Mouse (Mus musculus): ENCODE measurements at regions not wholly inside any gene's neighbourhood (a gene's known extent, or its start where the extent isn't known, plus 50 kb on each side); places are given as distances from the start of the nearest gene placed in this dataset.

DNA sequence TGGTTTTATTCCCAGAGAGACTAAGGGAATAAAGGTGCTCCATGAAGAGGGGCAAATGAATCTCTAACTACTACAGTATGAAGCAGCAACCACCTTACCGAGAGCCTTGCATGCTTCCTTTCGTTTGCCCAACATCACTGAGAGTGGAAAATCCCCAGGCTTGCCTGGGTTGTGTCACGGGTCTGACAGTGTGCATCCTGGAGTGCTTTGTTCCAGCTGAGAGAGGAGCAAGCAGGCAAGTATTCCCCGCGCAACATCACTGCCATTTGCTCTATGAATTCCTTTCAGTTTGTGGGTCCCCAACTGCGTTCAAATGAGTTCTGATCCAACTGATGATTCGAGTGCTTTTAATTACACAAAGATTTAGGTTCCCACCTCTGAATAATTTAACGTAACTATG lies 253.9 kb upstream of the Nsun2 start:
- DNase-seq (ENCODE audit: low read depth, low spot score): no peak

DNA sequence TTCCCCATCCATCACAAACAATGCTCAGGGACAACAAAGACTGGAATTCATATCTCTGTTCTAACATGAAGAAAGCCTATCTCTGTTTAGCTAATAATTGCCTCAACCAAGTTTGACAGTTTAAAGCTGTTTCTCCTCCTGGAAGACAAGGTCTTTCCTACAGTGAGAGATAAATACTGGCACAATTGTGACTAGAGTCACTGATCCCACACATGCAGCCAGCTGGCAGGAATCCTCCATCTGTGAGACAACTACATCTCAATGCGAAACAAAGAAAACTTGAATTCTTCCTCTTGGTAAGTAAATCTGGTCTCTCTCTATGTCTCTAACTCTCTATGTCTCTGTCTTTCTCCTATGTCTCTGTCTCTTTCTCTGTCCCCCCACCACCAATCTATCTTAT lies 239.1 kb upstream of the Nsun2 start:
- no peak for DNase-seq (ENCODE audit: low read depth, low spot score)

DNA sequence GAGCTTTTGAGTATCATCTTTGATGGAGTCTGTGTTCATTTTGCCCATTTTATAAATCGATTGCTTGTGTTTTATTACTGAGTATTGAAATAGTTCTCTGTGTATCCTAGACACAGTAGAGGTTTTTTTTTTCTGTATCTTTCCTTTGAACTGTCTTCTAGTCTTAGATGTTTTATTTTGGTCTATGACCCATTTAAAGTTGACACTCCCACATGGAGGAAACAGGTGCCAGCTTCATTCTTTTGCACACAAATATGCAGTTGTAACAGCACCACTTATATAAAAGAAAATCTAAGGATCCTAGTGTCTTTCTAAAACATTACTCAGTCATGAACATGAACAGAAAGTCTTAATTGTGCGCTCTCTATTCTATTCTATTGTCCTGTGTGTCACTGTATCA lies 230.2 kb upstream of the Nsun2 start:
- no peak for DNase-seq (ENCODE audit: low read depth, low spot score)

DNA sequence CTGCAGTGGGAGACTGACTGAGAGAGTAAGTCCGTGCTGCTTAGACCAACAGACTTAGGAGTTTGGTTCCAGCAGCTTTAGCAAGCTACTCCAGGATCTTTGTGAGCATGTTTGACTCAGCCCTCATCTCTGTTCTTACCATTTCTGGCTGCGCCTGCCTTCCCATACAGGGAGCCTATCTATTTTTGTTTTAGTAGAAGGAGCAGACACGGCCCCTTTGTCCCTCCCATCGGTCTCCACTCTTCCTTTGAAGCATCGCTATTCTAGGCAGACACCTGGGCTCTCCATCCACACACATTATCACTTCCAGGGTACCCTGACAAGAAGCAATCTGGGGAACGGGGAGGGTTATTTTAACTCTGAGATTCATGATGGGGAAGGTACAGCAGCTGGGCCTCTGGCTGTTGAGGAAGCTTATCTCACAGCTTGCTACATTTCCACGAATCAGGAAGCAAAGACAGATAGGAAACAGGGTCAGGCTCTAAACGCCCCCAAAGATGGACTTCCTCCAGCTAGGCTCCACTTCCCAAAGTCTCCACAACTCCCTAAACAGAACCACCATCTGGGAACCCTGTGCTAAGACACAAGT lies 203.0 kb upstream of the Nsun2 start:
- no peak for DNase-seq (ENCODE audit: low read depth, low spot score)

DNA sequence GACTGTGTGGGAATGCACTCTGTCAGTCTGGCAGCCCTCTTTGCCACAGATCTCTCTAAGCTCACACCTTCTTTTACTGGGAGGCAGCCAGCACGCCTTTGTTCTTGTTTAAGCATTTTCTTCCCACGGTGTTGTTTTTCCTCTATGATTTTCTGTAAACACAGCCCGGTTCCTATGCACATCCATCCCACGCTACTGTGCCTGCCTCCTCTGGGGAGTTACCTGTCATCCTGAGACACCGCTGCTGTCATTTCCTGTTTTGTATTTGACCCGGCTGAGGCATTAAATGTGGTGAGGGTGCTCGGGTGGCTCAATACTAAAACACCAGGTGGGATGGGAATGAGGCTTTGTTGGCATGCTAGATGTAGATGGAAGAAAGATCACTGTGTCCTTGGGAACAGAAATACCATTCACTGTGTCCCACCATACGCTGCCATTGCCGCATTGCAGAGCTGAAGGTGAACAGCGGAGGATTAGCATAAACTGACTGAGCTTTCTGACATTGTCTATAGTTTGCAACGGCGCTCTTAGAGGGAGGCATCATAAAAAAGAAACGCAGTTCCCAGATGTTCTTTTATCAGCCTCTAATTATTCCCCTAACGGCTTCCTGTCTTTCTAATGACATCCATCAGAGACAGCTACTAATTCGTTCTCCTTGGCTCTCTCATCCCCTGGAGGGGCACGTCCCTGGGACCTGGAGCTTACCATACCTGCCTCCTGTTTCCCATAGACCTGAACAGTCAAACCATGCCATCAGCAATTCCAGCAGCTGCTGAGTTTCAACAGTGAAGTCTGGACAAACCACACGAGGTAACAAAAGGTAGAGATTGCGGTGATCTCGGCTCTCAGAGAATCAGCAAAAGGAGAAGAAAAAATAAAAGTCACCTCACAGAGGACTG lies 201.8 kb upstream of the Nsun2 start:
- no peak for DNase-seq (ENCODE audit: low read depth, low spot score)

DNA sequence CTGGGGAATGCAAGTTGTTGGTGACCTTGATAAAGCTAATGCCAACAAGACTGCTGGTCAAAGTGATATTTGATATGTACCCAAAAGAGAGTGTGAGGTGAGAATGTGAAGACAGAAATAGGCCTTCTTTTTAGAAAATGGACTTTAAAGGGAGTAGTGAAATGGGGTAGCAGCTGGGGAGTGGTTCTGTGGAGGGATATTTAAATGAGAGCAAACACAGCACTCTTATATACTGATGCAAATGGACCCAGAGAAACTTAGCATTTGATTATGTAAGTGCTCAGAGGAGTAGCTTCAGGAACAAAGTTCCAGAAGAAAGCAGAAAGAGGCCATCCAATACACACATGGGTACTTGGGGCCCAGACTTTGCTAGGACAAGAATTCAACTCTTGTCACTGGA lies 189.7 kb upstream of the Nsun2 start:
- DNase-seq (ENCODE audit: low read depth, low spot score): no peak

DNA sequence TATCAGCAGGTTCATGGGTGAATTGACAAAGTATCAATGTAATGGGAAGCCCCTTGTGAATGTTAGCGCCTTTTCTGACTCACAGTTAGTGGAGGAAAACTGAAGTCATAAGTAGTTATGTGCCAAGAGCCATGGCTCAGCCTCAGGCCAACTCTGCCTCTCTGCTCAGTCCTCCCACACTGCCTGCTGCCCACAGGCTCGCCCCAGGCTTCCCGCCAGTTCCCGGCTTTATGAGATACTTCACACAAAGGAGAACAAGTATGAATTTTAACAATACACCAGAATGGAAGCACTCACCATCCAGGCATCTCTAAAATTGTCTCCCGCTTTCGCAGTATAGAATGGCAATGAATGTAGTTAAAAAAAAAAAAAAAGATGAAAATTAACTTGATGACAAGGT lies 176.1 kb upstream of the Nsun2 start:
- DNase-seq (ENCODE audit: low read depth, low spot score): no peak

DNA sequence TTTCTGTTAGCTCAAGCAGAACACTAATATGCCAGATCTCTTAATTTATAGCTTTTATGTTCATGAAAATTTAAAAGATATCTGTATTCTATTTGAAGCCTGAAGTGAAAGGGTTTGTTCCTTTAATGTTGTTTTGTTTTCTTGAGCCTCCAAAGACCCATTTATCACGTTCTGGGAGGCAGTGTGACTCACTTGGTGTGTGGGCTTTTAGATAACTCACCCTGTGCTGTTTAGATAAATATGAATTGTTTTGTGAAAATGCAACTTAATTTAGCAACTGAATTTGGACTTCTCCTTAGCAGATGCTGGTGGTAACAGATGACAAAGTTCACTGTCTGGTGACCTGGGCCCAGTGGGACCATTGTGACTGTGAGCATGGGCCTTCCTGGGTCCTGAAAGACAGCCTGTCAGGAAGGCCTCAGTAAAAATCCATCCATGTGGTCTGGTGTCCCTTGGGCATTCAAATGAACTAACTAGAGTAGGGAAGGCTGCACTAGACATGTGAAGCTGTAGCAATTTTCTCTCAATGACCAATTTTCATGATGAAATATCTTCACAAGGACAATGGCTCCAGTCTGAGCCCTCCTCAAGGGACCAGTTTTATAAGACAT lies 167.6 kb upstream of the Nsun2 start:
- no peak for DNase-seq (ENCODE audit: low read depth, low spot score)

DNA sequence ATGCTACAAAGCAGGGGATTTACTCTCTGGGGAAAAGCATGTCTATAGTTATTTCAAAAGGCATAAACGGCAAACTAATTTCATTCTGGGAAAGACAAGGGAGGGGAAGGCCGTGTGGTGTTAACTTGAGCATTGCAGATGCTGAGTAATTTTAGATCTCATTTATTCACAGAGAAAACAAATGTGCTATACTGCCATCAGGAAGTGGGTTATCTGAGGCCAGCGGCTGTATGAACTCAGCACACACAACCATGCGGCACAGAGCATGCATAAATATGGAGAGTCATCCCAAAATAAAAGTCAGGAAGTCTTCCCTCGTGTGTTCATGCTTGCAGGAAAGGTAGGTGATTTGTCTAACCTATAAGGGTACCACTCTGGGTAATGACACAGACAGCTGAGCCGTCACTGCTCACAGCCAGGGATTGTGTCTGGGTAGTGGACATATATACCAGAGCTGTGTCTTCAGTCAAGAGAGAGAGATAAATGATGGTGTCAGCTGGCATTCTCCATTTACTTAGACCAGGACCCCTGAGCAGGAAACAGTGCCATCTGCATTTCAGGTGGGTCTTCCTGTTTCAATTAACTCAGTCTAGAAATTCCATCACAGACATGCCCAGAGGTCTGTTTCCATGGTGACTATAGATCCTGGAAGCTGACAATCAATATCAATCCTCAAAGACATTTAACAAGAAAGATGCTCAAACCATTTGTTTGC lies 160.3 kb upstream of the Nsun2 start:
- no peak for DNase-seq (ENCODE audit: low read depth, low spot score)

DNA sequence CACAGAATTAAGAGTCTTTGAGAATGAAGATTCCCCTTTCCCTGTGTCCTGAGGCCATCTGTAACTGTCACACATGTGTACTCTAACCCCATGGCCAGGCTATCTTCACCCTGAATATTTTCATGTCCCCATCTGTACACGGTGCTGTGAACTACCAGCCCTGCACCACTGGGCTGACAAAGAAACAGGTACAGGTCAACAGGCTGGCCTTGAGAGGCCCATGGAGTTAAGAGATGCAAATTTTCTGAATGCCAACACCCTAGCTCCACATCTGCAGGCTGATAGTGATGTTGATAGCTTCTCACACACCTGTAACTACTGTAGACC lies 159.8 kb upstream of the Nsun2 start:
- no peak for DNase-seq (ENCODE audit: low read depth, low spot score)

DNA sequence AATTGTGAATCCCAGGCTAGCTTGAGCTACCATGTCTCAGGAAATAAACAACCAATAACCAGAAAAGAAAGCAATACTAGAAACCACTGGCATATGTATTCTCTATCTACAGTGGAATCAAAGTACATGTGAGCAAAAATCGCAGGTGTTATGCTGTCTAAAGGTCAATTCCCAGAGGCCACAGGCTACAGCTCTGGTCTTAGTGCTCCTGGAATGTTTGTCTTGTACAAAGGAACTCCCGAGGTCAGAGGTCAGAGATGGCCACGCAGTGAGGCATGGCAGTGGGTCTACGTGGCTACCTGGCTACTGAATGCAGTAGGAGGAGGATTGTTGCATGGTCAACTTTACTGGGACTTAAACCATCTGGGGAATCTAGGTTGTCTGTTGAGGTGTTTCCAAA lies 153.1 kb upstream of the Nsun2 start:
- no peak for DNase-seq (ENCODE audit: low read depth, low spot score)

DNA sequence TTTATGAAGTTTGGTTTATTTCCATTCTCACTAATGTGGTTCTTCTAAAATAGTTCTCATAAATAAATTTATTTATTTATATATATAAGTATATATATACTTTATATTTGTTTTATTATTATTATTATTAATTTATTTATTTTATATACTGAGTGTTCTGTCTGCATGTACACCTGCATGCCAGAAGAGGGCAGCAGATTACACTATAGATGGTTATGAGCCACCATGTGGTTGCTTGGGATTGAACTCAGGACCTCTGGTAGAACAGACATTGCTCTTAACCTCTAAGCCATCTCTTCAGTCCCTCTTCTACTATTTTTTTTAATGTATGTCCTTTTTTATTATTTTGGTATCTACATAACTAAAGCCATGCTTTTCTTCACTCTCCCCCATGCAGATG lies 148.8 kb upstream of the Nsun2 start:
- DNase-seq (ENCODE audit: low read depth, low spot score): peak; percentile 1

DNA sequence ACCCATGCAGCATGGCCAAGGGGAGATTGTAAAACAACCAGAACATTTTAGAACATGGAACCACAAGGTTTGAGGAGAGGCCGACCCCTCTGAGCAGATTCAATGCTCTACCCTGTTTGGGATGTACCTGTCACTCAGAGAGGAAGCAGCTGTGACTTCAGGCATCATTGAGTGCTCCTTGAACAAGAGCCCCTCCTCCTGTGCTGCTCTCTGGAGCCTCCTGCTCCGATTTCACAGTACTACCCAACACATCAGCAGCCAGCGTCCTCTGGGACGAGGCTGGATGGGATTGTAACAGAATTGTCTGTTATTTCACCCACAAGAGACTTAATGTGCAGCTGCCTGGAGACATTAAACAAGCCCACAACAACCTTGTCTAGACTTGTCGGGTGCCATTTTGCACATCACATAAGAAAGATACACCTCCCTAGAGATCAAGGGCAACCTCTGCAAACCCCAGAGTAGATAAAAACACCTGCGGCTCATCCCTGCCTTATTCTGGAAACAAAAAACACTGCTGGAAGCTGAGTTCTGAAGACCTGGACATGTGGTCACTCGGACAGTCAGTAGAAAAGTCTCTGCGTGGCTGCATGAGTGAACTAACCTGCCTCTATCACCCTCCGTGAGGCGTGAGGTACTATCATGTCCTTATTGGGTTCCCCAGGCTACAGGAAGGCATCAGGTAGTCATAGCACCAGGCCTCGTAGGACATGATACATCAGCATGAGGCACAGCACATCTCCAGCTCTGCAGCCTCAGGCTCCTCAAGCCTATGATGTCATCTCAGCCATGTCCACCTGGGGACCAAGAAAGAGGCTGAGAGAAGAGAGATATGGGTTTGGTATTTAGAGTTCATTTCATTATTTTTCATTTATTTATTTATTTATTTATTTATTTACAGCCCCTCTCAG lies 140.4 kb upstream of the Nsun2 start:
- no peak for DNase-seq (ENCODE audit: low read depth, low spot score)

DNA sequence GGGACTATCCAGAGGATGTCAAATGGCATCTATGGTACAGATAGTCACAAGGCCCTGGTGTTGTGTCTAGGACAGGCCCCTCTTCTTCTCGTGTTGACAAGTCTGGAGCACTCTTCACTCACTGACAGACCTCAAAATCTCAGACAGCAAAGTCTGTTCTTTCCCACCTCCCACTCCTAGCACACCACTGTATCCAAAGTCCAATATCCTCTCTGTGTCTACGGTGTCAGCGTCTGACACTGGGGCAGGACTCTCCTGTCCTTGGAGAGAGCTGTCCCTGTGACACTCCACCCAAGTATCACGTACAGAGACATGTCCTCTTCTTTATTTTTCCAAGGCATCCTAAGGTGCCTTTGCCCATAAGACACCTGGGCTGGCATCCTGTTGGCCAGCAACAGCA lies 139.0 kb upstream of the Nsun2 start:
- DNase-seq (ENCODE audit: low read depth, low spot score): no peak

DNA sequence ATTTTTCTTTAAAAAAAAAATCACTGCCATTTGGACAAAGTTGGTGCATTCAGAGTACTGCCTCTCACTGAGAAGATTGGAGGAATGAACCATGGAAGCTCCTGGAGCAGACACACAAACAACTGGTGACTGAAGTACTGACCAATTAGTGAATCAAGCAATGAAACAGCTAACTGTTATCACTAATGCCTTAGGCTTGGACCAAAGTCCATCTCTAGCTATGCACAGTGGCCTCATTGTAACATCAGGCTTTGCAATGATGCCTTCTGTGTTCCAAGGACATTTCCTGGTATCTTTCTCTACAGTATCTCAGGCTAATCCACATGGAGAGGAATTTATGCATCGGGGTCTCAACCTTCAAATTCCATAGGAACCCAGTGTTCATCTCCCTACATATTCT lies 123.2 kb upstream of the Nsun2 start:
- DNase-seq (ENCODE audit: low read depth, low spot score): no peak

DNA sequence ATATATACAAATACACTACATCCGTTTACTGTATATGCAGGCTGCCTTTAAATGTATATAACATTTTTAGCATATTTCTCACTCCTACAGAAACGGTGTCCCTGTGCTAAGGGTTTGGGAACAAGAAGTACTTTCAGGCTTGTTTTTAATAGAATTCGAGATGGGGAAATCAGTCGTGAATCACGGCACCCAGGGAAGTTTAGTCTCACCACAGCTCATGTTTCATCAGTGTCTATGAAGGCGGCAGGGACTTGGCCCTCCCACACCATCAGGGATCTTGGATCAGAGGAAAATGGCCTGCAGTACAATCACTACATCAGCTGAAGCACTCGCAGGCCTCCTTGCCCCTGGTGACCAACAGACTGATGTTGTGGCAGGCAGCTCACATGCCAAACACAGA lies 118.7 kb upstream of the Nsun2 start:
- no peak for DNase-seq (ENCODE audit: low read depth, low spot score)

DNA sequence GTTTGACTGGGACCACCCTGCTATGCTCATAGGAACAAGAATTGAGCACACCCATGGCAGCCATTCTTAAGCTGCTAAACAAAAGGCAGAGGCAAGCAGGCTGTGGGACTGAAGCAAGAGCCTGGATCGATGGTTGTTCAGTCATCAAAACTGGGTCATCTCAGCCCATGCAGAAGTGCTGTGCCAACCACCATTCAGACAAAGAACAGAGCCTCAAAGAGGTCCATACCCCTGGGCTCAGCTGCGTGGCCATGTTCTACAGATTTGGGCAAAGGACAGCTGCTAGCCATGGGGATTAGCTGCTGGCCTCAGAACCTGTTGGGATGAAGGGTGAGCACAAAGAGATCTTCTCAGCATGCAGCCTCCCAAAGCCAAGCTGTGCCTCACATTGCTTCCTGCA lies 116.8 kb upstream of the Nsun2 start:
- no peak for DNase-seq (ENCODE audit: low read depth, low spot score)

DNA sequence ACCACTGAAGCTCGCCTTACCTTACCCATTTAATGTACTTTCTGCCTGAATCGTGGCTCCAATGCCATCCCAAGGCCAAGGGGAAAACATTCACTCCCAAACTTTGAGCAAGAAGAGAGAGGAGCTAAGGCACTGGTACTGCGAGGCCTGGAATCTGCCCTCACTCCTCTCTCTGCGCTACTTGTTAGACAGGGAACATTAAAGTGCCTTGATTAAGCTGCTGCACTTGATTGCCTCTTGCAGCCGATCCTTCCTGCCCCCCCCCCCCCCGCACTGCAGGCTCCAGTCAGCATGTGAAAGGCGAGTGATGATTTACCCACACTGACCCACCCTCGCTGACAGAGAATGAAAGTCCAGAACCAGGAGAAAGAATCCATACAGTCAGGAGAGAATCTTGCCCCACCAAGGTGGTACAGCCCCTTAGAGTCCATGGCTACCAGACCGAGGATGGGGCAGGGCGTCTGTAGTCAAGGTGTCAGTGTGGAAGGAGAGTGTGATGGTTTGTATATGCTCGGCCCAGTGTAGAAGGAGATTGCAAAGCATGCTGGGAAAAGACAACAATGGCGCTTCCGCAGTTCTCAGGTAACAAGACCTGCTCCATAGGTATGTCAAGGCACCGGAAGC lies 115.6 kb upstream of the Nsun2 start:
- DNase-seq (ENCODE audit: low read depth, low spot score): no peak

DNA sequence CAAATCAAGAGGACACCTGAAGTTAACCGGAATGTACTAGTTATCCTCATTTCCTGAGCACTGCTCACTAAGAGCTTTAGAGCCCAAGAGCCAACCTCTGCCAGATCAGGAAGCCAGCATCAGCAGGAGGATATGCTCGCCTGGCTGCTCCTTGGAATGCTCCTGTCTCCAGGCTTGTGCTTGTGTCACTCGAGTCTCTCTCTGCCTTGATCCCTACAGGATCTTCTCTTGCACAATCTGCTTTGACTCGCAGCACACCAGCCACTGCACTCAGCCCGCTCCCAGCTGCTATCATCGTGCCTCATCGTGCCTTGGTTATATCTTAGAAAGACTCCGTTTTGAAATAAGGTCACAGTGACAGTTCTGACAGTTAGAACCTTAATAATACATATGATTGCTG lies 113.4 kb upstream of the Nsun2 start:
- DNase-seq (ENCODE audit: low read depth, low spot score): no peak

DNA sequence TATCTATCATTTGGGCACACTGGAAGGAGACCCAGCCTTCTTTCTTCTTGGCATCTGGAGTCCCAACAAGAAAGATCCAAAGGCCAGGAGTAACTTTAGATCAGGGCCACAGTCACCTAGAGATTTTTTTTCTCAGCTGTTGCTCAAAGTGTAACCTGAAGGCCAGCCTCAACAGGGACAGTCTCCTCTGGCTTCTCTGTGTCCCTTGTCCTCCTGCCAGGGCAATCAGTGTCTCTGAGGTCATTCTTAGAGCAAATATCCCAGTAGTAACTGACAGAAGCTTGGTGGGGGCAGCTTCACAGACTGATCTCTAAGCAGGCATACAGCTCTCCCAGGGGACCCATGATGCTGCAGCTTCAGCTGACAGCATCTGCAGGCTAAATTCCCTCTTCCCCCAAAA lies 111.6 kb upstream of the Nsun2 start:
- no peak for DNase-seq (ENCODE audit: low read depth, low spot score)

DNA sequence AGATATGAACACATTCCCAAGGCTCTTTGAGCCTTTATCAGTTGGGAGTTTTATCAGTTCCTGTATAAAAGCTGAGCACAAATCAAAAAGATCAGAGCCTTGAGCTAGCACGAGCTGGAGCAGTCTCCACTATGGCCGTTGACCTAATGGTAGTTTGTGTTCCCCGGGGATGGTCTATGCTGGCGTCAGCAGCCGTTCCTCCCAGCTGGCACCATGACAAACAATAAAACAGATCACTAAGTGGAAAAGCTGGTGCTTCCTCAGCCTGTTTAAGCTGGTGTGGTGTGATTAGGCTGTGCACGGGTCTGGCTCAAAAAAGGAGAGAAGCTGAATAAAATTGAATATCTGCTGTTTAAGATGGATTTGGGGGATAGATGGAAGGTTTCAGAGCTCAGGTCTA lies 107.4 kb upstream of the Nsun2 start:
- DNase-seq (ENCODE audit: low read depth, low spot score): no peak

Measured in CD4-positive, CD25-positive, alpha-beta regulatory T cell, adult 2 months (primary cell).